ENCODE assay signal across 7 mouse cellular contexts in genomic region chr16:49858907-49859853, GRCm38 (mm10). TPM values are rescaled to one million over a fixed set of nuclear protein-coding genes. Genes with fewer than 3 reads are reported as not detected.
A peak's percentile ranks its signal among the peaks of the same experiment; 100 is the strongest.
DNase-seq lines count a peak whose midpoint lies in the region; ATAC-seq and TF ChIP-seq lines count a peak whose summit lies in the region.

No protein-coding gene starts in this region.

- no peaks in the 10 kb centered on the region for H3K9me3 ChIP-seq in lung, postnatal 0 days (ENCODE audit: low read length)

- 50% methylated on average over 4 of the region's 4 CpGs for WGBS in lung, postnatal 0 days

- H3K27me3 ChIP-seq in lung, postnatal 0 days (replicated peaks; ENCODE audit: insufficient read depth, low read length) = no peaks in the 10 kb centered on the region

- no peaks in the 10 kb centered on the region for H3K36me3 ChIP-seq in lung, postnatal 0 days (ENCODE audit: insufficient read depth, low read length)

- TF ChIP-seq CTCF in left cerebral cortex, adult 2 months (IDR thresholded peaks at IDR 0.05) = peak; percentile 31
- peak; percentile 47 for TF ChIP-seq CTCF in lung, postnatal 0 days (IDR thresholded peaks at IDR 0.05)

- H3K4me3 ChIP-seq in left cerebral cortex, adult 2 months = peak overlapping the region; percentile 80; the same call in 1 of the 2 replicates
- peak overlapping the region; percentile 94 for H3K4me3 ChIP-seq in lung, postnatal 0 days (ENCODE audit: low read depth, low read length)

- intact Hi-C loops in left cerebral cortex, adult 2 months (cut with DNase I) = loop anchor here (5.0 kb wide), 4 partner anchors 33 to 337 kb away; no protein-coding TSS in a partner anchor
- intact Hi-C loops in left cerebral cortex, postnatal 4 days (cut with DNase I) = loop anchor here (5.0 to 10.0 kb wide), 3 partner anchors 183 to 354 kb away; no protein-coding TSS in a partner anchor
- intact Hi-C loops in heart, postnatal 10 days (cut with DNase I) = loop anchor here (5.0 kb wide), 3 partner anchors 93 to 357 kb away; no protein-coding TSS in a partner anchor
- intact Hi-C loops in left cerebral cortex, postnatal 14 days (cut with DNase I) = loop anchor here (5.0 to 10.0 kb wide), 5 partner anchors 94 to 357 kb away; no protein-coding TSS in a partner anchor

- TF ChIP-seq EP300 in lung, postnatal 0 days (IDR thresholded peaks at IDR 0.05) = peak; percentile 90

- H3K4me1 ChIP-seq in lung, postnatal 0 days (ENCODE audit: insufficient read depth, low read depth, low read length) = peaks cover 11% of the 10 kb centered on the region; the same call in 1 of the 2 replicates

- DNase-seq in left cerebral cortex, adult 2 months (ENCODE audit: extremely low spot score in 1 of 2, low spot score in 2 of 2) = no peak
- DNase-seq in left cerebral cortex, postnatal 4 days = no peak
- DNase-seq in brain, adult 2 months (ENCODE audit: low read depth, low spot score) = peak; percentile 49
- peak; percentile 49 to 57 for DNase-seq in heart, postnatal 10 days
- DNase-seq in lung, postnatal 0 days (ENCODE audit: low spot score) = peak; percentile 95
- no peak for DNase-seq in right cerebral cortex, adult 18-20 months
- DNase-seq in left cerebral cortex, postnatal 14 days (ENCODE audit: low spot score in 2 of 2) = no peak

- peak overlapping the region; percentile 70 for H3K4me2 ChIP-seq in lung, postnatal 0 days (replicated peaks; ENCODE audit: low read depth, low read length)

- peak; percentile 21 for ATAC-seq in lung, postnatal 0 days

- H3K27ac ChIP-seq in left cerebral cortex, adult 2 months = no peak overlapping the region
- peak overlapping the region; percentile 72 for H3K27ac ChIP-seq in lung, postnatal 0 days (ENCODE audit: low read length)

- H3K9ac ChIP-seq in lung, postnatal 0 days (replicated peaks; ENCODE audit: low read depth) = no peak overlapping the region

RNA-seq across cellular contexts. Expression of gene Cd47, which starts 58.8 kb away (rescaled TPM):
- total RNA-seq in left cerebral cortex, adult 2 months (2021) = 100 to 1,000 TPM; 217 to 235 TPM
- total RNA-seq in left cerebral cortex, postnatal 4 days (2021) = 100 to 1,000 TPM; 214 to 231 TPM
- 10 to 100 TPM; 71.5 to 71.6 TPM for total RNA-seq in heart, postnatal 10 days (2021)
- polyA plus RNA-seq in lung, postnatal 0 days (2015; fragmentation: Nextera tagmentation; extraction: Ambion mirVana) = 219 and 245 TPM in 2 replicates
- total RNA-seq in left cerebral cortex, postnatal 14 days (2021) = 100 to 1,000 TPM; 281 to 288 TPM

Comparison
In these comparisons a context has a peak if more than half of its experiments do, and no peak if none do; other contexts are left out.
1. DNase-seq: peak in brain, adult 2 months (single experiment), heart, postnatal 10 days (2 of 2) and lung, postnatal 0 days (single experiment); none in left cerebral cortex, adult 2 months (0 of 2), left cerebral cortex, postnatal 4 days (single experiment), right cerebral cortex, adult 18-20 months (single experiment) and left cerebral cortex, postnatal 14 days (0 of 2).